Mouse (Mus musculus): ENCODE results near the gene Tbkbp1.

DNA sequence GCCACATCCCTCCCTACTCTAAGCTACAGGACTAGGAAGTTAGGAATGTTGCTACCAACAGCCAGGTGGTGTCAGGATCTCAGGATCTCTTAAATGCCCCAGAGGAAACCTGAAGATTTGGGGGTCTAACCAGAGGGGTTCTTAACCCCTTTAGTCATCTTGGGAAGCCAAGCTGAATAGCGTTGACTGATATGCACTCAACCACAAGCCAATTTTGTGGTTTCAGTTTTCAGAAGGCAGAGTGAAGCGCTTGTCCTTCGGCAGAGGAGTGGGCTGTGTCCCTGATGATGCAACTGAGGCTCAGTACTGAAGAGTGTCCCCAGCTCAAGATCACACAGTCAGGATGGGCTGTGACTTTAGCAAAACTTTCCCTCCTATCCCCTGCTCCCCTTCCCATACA is 22.3 kb downstream of the Tbkbp1 start:
- TF ChIP-seq POLR2A (IDR thresholded peaks at IDR 0.05; ENCODE audit: borderline replicate concordance, insufficient read depth, low read length) (no peak), CTCF (IDR thresholded peaks at IDR 0.05; ENCODE audit: borderline replicate concordance, insufficient read depth, low read depth, low read length) (no peak)
